Mouse (Mus musculus) lung, postnatal 36 days (tissue): Measurements from ENCODE around the gene Rad51b.
A peak's percentile ranks its signal among the peaks of the same experiment; 100 is the strongest.

Experiments
- DNase-seq: peaks from one replicate; pipeline ENCODE4 v3.0.0; 2022; ENCODE audit warnings: mixed read lengths

Gene Rad51b

DNA sequence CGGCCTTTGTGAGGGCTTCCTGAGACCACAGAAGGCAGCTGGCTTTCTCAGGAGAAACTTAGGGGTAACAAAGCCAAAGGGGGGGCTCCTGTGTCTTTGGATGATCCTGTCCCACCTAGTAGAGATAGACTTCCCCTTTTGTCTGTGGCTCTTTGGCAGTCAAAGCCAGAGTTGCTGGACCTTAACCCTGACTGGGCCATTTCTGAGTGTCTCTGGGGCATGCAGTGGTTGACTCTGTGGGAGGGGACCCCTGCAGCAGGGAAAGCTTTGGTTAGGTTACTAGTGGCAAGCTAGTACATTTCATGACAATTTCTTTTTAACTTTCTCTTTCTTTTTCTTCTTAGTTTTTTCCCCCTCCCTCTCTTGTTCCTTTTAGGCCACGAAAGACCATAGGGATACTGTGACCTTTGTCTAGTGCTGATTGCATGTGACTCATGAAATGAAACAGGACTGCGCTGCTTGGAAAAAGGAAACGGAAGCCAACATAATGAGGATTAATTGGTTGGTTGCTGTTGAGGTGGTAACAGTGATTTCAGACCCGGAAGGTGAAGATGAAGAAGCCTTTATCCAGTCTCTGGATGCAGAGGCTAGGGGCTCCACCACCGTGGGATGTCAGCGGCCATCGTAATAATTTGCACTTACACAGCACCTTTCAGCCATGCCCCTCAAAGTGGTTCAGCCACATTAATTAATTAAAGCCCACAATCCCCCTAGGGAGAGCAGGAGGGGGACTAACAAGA lies 516.7 kb downstream of the Rad51b start:
- DNase-seq, result no peak

GRCm38 (mm10) chr12:79814312-79815091 lies 517.4 kb downstream of the Rad51b start:
- no peak for DNase-seq

DNA sequence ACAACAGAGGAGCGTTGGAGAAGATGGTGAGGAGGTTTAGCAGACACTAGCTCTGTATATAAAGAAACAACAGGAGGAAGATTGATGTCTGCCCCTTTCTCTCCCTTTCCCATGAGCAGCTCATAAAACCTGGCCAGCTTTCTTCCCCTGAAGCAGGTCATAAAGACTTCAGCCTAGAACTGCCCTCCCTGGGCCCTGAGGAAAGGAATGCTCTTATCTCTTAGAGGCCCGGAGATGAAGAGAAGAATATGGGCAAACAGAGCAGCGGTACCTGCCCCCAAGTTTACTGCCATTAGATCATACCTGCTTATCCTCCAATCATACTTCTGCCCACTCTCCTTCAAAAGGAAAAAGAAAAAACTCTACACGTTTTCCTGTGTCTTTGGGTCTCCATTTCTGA lies 519.2 kb downstream of the Rad51b start:
- DNase-seq, result no peak

DNA sequence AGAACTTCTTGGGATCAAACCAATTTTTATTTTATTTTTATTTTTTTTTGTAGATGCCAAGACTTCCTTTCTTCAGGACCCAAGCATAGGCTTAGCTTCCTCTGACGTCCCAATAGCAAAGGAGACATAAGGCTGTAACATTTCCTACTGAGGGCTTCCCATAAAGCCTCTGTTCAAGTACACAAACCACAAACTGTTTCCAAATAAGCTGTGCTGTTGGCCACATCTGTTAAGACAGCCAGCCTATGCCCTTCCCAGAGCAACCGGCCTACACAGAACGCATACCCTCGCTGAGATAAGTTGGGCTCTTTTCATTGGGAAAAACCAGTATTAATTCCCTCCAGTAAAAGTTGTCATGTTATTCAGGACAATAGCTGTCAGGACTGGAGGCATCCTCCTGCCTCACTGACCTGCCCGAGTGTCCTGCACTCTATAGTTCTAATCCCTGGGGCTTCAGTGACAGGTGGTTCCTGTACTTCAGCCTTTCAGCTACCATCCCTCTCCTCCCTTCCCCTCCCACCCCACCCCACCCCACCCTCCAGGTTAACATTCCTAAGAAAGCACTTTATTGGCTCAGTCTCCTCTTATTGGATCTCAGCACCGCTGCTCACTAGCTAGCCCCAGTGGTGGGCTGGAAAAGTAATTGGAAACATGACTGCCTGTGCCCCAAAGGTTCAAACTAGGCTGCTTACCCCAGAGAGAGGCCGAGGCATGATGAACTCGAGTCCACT lies 523.3 kb downstream of the Rad51b start:
- DNase-seq, result no peak

DNA sequence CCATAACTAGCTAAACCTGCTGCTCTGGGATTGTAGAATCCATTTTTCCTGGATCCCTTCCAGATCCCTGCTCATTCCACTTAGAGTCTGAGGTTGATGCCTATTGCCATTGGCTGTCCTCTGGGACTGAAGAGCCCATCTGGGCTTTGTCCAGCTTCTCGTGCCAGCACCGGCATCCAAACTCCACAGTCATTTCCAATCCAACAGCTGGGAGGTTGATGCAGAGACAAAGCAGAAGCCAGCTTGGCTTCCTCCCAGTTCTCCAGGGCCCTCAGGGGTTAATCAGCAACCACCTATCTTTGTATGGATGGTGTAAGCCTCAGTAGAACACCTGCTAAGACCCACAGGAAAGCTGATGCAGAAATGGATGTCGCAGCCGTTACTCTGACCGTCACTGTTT lies 524.8 kb downstream of the Rad51b start:
- DNase-seq, result no peak

DNA sequence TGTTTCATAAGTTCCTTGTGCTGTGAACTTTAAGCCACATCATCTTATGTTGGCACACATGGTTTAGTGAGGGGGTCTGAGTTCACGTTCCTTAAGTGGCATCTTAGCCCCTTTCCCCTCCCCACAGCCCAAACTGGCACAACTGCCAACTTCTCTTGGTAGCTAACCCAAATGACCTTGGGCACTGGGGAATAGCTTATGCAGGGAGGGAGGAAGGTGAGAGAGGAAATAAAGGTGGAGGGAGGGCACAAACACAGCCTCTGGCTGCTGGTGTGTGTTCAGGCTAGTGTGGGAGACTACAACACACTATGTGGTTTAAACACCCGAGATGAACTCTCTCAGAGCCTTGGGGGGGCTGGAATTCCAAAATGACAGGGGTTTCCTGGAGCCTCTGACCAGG lies 525.3 kb downstream of the Rad51b start:
- DNase-seq, result no peak

DNA sequence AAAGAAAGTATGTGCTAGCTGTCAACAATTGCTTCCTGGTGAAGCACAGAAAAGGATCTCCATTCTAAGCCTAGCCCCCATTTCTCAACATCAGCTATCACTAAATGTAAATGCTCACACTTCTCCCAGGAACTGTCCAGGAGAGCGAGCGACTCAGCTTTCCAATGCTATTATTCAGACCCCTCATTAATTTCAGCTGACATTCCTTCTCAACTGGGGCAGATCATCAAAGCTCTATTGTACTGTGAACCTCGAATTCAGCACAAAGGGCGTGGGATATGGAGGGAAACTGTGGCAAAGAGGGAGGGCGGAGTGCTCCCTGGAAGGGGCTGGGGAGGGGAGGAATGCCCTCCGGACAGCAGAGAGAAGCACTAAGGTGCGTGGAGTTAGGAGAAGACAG lies 528.8 kb downstream of the Rad51b start:
- no peak for DNase-seq

DNA sequence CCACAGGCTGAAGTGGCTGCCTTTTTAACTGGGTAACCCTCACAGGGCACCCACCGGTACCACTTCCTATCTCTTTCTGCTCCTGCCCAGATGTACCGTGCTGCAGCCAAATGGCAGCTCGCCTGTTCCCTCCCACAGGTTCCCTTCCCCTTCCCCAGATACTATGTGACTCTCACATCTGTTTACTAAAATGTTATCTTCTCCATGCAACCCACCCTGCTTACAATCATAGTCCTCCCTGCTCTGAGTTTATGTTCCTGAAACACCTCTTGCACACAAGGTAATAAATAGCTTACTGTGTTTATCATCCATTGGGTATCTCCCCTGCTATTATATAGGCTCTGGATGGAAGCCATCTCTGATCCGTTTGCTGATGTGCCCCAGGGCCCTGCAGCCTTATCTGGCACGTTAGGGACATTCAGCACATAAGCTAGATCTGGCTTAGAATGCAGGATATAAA lies 530.2 kb downstream of the Rad51b start:
- DNase-seq, result no peak

DNA sequence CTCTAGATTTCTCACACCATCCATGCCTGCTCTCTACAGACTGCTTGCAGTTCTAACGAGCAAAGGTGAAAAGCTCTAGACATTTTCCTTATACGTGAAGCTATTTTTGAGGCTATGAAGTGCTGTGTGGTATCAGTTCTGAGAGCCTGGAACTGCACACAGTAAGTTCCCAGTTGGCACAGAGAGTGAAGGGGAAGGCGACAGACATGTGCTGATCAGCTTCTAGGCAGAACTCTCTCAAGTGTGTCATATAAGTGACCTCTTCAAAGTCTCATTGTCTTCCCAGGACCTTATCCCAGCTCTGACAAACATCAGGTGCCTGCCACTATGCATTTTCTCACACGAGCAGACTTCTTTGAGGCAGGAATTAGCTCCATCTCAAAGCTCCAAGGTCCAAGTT lies 530.7 kb downstream of the Rad51b start:
- DNase-seq, result no peak

DNA sequence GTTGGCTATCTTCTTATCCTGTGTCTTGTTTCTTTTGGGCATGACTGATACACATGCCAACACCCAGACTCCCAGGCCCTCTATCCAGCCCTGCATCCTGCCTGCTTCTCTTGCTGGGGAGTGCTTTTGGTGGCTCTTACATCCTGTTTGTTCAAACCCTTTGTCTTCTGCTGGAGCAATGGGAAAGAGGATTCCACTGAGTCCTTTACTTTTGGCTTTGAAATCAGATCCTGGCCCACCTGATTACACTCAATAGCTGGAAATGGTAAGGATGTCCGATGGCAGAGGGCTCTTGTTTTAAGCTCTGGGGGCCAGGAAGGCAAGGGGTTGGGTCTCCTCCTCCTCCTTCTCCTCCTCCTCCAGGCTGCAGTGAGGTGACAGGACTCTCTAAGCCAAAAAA lies 533.6 kb downstream of the Rad51b start:
- peak; percentile 67 for DNase-seq

DNA sequence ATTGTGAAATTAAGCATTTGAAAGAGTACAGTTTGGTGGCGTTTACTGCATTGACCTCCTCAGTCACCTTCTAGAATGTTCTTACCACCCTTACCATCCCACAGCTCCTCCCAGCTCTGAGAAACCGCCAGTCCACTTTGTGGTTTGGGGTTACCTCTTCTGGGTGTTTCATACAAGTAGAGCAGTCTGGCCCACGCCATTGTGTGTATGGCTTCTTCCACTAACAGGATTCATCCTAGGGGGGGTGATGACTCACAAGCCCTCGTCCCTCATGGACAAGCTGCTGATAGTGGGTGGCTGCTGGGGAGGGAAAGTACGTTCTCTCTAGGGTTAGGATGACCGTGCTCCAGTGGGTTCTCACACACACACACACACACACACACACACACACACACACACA lies 535.5 kb downstream of the Rad51b start:
- DNase-seq, result no peak

DNA sequence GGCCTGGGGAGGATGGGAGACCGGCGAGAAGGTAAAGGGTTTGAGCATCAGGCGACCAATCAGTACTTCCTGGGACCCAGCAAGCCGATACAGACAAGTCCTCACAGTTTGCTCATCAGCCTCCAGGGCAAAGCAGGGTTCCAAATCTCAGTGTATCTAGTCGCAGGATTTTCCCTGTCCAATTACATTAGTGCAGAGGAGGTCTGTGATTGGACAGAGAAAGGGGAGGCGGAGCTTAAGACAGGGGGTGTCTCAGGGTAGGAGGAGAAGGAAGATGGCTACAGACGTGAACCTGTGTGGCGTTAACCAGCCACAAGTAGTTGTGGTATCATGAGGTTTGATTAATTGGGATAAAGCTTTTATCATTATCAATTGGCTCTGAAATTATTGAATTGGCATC lies 538.4 kb downstream of the Rad51b start:
- DNase-seq, result no peak

DNA sequence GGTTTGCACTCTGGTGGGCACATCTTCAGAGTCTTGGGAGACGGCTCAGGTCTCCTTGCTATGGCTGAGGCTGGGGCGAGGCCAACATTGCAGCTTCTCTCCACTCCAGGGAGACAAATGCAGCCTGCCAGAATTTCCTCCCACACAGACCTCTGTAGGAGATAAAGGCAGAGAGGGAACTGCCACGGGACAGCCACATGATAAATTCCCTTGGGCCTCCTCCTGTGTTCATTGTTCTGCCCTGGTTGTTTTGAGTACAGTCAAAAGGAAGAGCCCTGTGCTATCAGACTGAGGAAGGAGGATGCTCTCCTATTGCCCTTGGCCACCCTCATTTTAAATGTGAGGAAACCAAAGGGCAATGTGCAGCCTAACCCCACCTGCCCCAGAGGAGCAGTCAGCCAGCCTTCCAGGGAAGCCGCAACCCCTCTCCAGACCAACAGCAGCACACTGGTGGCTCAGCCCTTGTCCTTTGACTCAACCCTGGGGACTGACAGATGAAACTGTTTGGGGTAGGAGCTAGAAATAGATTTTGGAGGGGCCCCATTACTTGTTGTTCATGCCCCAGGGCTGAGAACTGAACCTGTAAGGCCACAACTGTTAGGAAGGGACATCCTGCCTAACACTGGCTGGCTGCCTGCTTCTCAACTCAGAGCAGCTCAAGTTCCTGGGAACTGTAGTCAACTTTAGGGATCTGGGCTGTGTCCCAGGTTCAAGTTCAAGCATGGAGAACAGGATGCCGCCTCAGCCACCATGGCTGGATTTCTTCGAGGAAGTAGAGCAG lies 541.3 kb downstream of the Rad51b start:
- peak; percentile 83 for DNase-seq

- no peak for DNase-seq
Measured at GRCm38 (mm10) chr12:79839096-79839941, 542.2 kb downstream of the Rad51b start.

- DNase-seq, result no peak
Measured at GRCm38 (mm10) chr12:79840465-79840864, 543.4 kb downstream of the Rad51b start.

DNA sequence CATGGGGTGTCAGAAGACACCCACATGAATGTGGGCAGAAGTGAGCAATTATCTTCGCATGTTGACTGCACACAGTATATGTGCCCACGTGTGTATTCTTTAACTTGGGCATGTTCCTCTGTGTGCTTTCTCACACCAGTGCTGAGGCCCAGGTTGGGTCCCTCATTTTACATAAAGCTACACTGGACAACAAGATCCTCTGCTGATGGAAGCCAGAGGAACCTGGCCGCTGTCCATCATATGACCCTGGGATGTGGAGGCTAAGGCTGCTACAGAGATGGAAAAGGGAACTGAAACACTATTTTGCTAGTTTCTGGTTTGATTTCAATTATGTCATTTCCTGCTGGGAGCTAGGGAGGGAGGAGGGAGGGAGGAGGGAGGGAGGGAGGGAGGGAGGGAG lies 544.2 kb downstream of the Rad51b start:
- DNase-seq, result peak; percentile 47

- DNase-seq, result peak; percentile 27
Measured at GRCm38 (mm10) chr12:79842319-79842718, 545.2 kb downstream of the Rad51b start.

- DNase-seq, result no peak
Measured at GRCm38 (mm10) chr12:79843002-79843401, 545.9 kb downstream of the Rad51b start.

- DNase-seq, result no peak
Measured at GRCm38 (mm10) chr12:79843496-79843895, 546.4 kb downstream of the Rad51b start.

DNA sequence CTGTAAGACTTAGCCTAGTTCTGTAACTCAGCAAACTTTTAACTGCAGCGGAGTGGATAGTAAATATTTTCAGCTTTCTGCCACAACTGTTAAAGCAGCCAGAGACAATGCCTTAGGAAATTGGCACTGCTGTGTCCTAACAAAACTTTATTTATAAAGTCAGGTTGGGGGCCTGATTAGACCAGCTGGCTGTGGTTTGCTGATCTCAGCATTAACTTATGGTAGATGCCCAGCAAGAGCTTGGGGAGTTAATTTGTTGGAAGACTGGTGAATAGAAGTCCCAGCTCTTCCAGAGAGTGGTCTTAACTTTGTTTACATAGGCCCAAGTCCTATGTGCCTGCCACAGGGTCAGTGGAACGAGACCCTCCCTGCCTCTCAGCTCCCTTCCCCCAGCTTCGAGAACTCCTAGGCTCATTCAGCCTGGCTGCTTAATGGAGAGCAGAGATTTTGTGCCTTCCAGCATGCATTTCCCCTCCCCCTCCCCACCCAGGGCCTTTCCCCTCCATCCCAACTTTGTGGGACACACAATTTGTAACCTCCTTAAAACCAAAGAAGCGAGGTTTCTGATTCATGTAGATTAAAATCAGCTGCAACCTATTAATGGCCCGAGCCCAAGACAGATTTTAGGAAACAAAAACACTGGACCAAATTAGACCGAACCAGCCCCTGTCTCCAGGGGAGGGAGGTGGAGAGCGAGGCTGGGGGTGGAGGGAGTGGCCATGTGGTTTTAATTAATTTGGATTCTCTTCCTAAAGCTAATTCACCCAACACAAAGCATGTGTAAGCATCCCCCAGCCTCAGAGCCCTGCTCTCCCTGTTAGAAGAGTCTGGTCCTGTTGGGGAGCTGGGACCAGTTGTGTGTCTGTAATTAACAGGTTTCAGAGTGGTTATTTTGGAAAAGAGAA lies 549.4 kb downstream of the Rad51b start:
- DNase-seq, result no peak

- DNase-seq, result peak; percentile 28
Measured at GRCm38 (mm10) chr12:79848539-79848938, 551.5 kb downstream of the Rad51b start.
